8 mouse cellular contexts compared by ENCODE assay signal in genomic region chr5:22291409-22291808, GRCm38 (mm10).
"Had no signal": no experiment of that assay in that cellular context is flagged by ENCODE, and none has a peak within 500 bp of the region (broad histone marks: within the 10 kb centered on the region; RNA-seq: fewer than 3 reads in every experiment).

No protein-coding gene starts in this region.

- DNase-seq: lung, adult 18-20 months; lung, embryonic 14.5 days; lung, postnatal 10 days; lung, postnatal 4 days; right cerebral cortex, postnatal 14 days; thymus, adult 2 months; thymus, postnatal 25 days; thymus, postnatal 4 days had no signal
